Mouse (Mus musculus) ES-E14 (cell line): ENCODE measurements around the gene Ppil4.

ENCODE experiments used
- CHD2 ChIP-seq: IDR thresholded peaks from 2 replicates; pipeline ENCODE4 v1.6.1; 2014; ENCODE audit warnings: mild to moderate bottlenecking, low read depth, low read length, inconsistent platforms
- ZC3H11A ChIP-seq: IDR thresholded peaks from 2 replicates; pipeline ENCODE4 v1.6.1; 2012; ENCODE audit warnings: low read depth, mild to moderate bottlenecking, inconsistent platforms, low read length, borderline replicate concordance
- ZNF384 ChIP-seq: IDR thresholded peaks from 2 replicates; pipeline ENCODE4 v1.6.1; 2012; ENCODE audit warnings: low read depth, low read length, inconsistent platforms

DNA sequence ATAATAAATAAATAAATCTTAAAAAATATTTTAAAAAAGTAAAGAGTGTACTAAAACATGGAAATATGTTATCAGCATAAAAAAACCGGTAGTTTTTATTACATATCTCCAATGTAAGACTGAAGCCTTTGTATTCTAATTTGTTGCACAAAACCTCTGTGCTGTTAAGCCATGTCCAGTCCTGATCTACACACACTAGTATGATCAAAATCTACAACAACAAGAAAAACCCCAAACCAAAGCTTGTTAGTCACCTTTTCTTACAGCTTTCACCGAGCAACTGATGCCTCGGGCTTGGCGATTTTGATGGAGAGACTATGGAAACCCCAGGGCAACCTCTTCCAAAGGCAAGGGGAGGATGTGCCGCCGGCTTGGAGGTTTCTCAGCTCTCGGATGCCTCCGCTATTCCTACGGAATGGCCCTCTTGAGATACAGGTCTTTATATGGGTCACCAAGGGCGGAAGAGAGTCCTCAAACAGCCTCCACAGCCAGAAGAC lies 389 bp upstream of the Ppil4 start:
- no peak for TF ChIP-seq ZC3H11A
- no peak for TF ChIP-seq ZNF384
- TF ChIP-seq CHD2, result no peak
